In the genomic region with DNA sequence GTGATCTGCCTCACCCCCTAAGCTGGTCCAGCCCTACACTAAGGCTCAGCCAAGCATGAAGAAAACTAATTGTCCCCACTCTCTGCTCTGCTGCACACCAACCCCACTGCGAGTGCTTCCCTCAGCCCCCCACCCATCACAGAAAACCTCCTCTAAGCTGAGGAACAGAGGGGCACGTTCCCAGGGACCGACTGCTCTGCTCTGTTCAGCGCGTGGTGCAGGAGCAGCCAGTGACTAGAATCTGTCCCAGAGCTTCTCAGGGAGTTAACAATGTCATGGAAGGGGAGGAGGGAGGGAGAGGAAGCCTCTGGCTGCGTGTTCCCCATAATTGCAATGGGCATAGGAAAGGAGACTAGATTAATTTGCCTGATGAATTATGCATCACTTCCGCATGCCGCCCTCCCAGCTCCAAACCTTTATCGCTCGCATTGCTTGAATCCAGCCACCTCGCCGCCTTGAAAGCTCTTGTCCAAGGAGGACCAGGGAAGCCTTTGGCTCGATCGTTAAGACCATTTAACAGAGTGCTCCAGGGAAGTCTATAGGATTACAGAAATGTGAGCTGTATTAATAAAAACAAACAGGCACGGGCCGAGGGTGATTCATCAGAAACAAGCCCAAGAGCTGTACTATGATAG, we compare ENCODE assay signal across 8 mouse cellular contexts.
DNase-seq lines count a peak whose midpoint lies in the region; ATAC-seq and TF ChIP-seq lines count a peak whose summit lies in the region.

No protein-coding gene starts in this region.

- H3K9me3 ChIP-seq in hindbrain, embryonic 10.5 days: no peaks in the 10 kb centered on the region
- no peaks in the 10 kb centered on the region for H3K9me3 ChIP-seq in liver, embryonic 12.5 days (replicated peaks)

- no peak for TF ChIP-seq CTCF in kidney, adult 2 months (conservative IDR thresholded peaks at IDR 0.05; ENCODE audit: insufficient read depth, insufficient read length, low read depth, low read length)

- no peaks in the 10 kb centered on the region for H3K27me3 ChIP-seq in kidney, adult 2 months (replicated peaks; ENCODE audit: control insufficient read depth, insufficient read depth, low read length)
- peaks cover 47% of the 10 kb centered on the region for H3K27me3 ChIP-seq in hindbrain, embryonic 10.5 days (ENCODE audit: insufficient read depth, poor library complexity, severe bottlenecking)
- H3K27me3 ChIP-seq in liver, embryonic 12.5 days (replicated peaks): peaks cover 12% of the 10 kb centered on the region; the same call in 1 of the 2 replicates

- 2% methylated on average over 16 of the region's 16 CpGs for WGBS in kidney, adult 2 months
- 1% methylated on average over 16 of the region's 16 CpGs for WGBS in hindbrain, embryonic 10.5 days
- WGBS in liver, embryonic 12.5 days (ENCODE audit: insufficient replicate concordance): 10% methylated on average over 16 of the region's 16 CpGs

- H3K4me3 ChIP-seq in kidney, adult 2 months (ENCODE audit: insufficient read depth, low read depth, low read length): peak overlapping the region; percentile 4; the same call in 1 of the 2 replicates
- peak overlapping the region; percentile 50 for H3K4me3 ChIP-seq in hindbrain, embryonic 10.5 days
- H3K4me3 ChIP-seq in liver, embryonic 12.5 days: peak overlapping the region; percentile 27

- no peak overlapping the region for H3K27ac ChIP-seq in kidney, adult 2 months (ENCODE audit: insufficient read depth, low read depth, low read length)
- H3K27ac ChIP-seq in hindbrain, embryonic 10.5 days: peak overlapping the region; percentile 75
- no peak overlapping the region for H3K27ac ChIP-seq in liver, embryonic 12.5 days

- H3K4me2 ChIP-seq in liver, embryonic 12.5 days: peak overlapping the region; percentile 53

- H3K4me1 ChIP-seq in kidney, adult 2 months (ENCODE audit: control insufficient read depth, insufficient read depth, low read length): 0 out of 2 replicates have a peak, but pooled peaks cover 3% of the 10 kb centered on the region
- peaks cover 56% of the 10 kb centered on the region for H3K4me1 ChIP-seq in hindbrain, embryonic 10.5 days (replicated peaks)
- H3K4me1 ChIP-seq in liver, embryonic 12.5 days: 0 out of 2 replicates have a peak, but pooled peaks cover 5% of the 10 kb centered on the region

- no peak for ATAC-seq in liver, embryonic 12.5 days
- no peak for ATAC-seq in monocyte, adult 5-6 weeks (replicated peaks; ENCODE audit: insufficient number of reproducible peaks, low FRiP score, low TSS enrichment, poor library complexity, severe bottlenecking)

- H3K9ac ChIP-seq in liver, embryonic 12.5 days: no peak overlapping the region

- DNase-seq in kidney, adult 2 months: peak; percentile 8
- DNase-seq in kidney, adult 11 months: no peak
- peak; percentile 73 for DNase-seq in embryo, embryonic 9.5 days (ENCODE audit: extremely low spot score)
- DNase-seq in hindbrain, embryonic 10.5 days (ENCODE audit: low spot score): peak; percentile 84
- peak; percentile 95 for DNase-seq in retina, embryonic 14.5 days (ENCODE audit: low spot score)
- DNase-seq in spleen, postnatal 10 days (ENCODE audit: low spot score in 2 of 2): no peak

- no peak for TF ChIP-seq POLR2A in kidney, adult 2 months (IDR thresholded peaks at IDR 0.05; ENCODE audit: low read depth, low read length)

- H3K36me3 ChIP-seq in kidney, adult 2 months (ENCODE audit: control insufficient read depth, insufficient read depth, low read length): no peaks in the 10 kb centered on the region
- no peaks in the 10 kb centered on the region for H3K36me3 ChIP-seq in hindbrain, embryonic 10.5 days
- no peaks in the 10 kb centered on the region for H3K36me3 ChIP-seq in liver, embryonic 12.5 days

Comparison
In these comparisons a context has a peak if more than half of its experiments do, and no peak if none do; other contexts are left out.
1. DNase-seq: peak in kidney, adult 2 months (single experiment), embryo, embryonic 9.5 days (single experiment), hindbrain, embryonic 10.5 days (single experiment) and retina, embryonic 14.5 days (single experiment); none in kidney, adult 11 months (single experiment) and spleen, postnatal 10 days (0 of 2).
2. Peak in every context shown above with its lines, with median percentiles within 50 percentile points of each other: H3K4me3 ChIP-seq.